Mouse (Mus musculus): ENCODE results near the gene Fbxl19. TPM values are rescaled to one million over a fixed set of nuclear protein-coding genes. Genes with fewer than 3 reads are reported as not detected.
"Not testable (repeated sequence)": the region's sequence is repeated elsewhere in the genome, so short reads cannot be mapped to it uniquely, and the experiment has no call there.

The Fbxl19 gene
- total RNA-seq, 1 experiment from 2014 or later, result 9.2 TPM

GRCm38 (mm10) chr7:127725490-127725889, 18.9 kb upstream of the Fbxl19 start:
- ATAC-seq (ENCODE audit: extremely low read depth, insufficient number of reproducible peaks, low FRiP score, poor library complexity, severe bottlenecking), result no peak

- no peak for ATAC-seq (ENCODE audit: extremely low read depth, insufficient number of reproducible peaks, low FRiP score, poor library complexity, severe bottlenecking)
Measured at GRCm38 (mm10) chr7:127725924-127726323, 18.4 kb upstream of the Fbxl19 start.

DNA sequence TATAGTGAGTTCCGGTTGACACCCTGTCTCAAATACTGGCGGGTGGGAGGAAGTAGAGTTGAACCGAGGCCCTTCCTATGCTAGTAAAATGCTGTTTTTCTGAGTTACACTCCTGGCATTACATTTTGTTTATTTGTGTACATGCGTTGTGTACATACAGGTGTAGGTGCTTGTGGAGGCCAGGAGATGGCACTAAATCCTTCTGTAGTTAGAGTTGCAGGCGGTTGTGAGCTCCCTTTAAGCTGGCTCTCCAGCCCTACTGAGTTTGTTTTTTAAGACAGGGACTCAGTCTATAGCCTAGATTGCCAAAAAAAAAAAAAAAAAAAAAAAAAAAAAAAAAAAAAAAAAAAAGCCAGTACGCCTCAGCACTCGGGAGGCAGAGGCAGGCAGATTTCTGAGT, 16.4 kb upstream of the Fbxl19 start:
- no peak for ATAC-seq (ENCODE audit: extremely low read depth, insufficient number of reproducible peaks, low FRiP score, poor library complexity, severe bottlenecking)

DNA sequence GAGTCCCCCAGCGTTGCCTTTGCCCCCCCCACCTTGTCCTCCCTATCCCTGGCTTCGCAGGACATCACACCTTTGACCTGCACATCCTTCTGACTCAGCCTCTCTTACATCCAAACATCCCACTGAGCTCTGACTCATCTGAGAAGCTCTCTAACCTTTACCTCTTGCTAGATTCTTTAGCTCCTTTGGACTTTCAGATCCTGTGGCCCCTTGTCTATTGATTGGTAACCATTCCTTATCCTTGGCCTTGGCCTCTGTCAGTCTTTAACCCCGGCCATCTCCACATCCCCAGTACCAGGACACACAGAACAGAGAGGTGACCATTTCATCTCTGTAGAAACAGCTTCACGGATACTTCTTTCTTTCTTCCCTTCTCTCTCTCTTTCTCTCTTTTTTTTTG, 14.2 kb upstream of the Fbxl19 start:
- no peak for ATAC-seq (ENCODE audit: extremely low read depth, insufficient number of reproducible peaks, low FRiP score, poor library complexity, severe bottlenecking)

- not testable (repeated sequence) for ATAC-seq (ENCODE audit: extremely low read depth, insufficient number of reproducible peaks, low FRiP score, poor library complexity, severe bottlenecking)
Measured at GRCm38 (mm10) chr7:127732066-127732465, 12.3 kb upstream of the Fbxl19 start, which contains the start of gene Ctf2. Gene Ctf2, minus strand, starts transcription at chr7:127732166.

DNA sequence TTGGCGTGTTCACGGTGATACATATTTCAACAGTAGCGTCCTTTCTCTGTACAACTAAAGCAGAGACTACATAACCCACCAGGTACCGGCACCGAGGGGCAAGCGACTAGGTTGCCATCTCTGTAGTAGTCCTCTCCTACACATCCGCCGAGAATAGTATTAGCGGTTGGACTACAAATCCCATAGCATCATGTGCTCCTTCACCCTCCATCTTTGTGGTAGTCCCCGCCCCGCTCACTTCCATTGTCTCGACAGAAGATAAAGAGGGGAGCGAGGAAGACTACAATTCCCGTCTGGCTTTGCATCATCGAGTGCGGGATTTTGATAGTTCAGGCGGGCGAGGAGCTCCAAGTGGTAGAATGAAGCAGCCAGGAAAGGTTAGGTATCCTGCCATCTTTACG, 908 bp downstream of the Fbxl19 start:
- ATAC-seq (ENCODE audit: extremely low read depth, insufficient number of reproducible peaks, low FRiP score, poor library complexity, severe bottlenecking), result peak; percentile 87

GRCm38 (mm10) chr7:127745652-127746493, 1.5 kb downstream of the Fbxl19 start:
- ATAC-seq (ENCODE audit: extremely low read depth, insufficient number of reproducible peaks, low FRiP score, poor library complexity, severe bottlenecking), result peak; percentile 58

- no peak for ATAC-seq (ENCODE audit: extremely low read depth, insufficient number of reproducible peaks, low FRiP score, poor library complexity, severe bottlenecking)
Measured at GRCm38 (mm10) chr7:127746494-127747491, 2.5 kb downstream of the Fbxl19 start.

- no peak for ATAC-seq (ENCODE audit: extremely low read depth, insufficient number of reproducible peaks, low FRiP score, poor library complexity, severe bottlenecking)
Measured at GRCm38 (mm10) chr7:127747559-127748234, 3.4 kb downstream of the Fbxl19 start.

GRCm38 (mm10) chr7:127748235-127748560, 3.9 kb downstream of the Fbxl19 start:
- ATAC-seq (ENCODE audit: extremely low read depth, insufficient number of reproducible peaks, low FRiP score, poor library complexity, severe bottlenecking), result no peak

DNA sequence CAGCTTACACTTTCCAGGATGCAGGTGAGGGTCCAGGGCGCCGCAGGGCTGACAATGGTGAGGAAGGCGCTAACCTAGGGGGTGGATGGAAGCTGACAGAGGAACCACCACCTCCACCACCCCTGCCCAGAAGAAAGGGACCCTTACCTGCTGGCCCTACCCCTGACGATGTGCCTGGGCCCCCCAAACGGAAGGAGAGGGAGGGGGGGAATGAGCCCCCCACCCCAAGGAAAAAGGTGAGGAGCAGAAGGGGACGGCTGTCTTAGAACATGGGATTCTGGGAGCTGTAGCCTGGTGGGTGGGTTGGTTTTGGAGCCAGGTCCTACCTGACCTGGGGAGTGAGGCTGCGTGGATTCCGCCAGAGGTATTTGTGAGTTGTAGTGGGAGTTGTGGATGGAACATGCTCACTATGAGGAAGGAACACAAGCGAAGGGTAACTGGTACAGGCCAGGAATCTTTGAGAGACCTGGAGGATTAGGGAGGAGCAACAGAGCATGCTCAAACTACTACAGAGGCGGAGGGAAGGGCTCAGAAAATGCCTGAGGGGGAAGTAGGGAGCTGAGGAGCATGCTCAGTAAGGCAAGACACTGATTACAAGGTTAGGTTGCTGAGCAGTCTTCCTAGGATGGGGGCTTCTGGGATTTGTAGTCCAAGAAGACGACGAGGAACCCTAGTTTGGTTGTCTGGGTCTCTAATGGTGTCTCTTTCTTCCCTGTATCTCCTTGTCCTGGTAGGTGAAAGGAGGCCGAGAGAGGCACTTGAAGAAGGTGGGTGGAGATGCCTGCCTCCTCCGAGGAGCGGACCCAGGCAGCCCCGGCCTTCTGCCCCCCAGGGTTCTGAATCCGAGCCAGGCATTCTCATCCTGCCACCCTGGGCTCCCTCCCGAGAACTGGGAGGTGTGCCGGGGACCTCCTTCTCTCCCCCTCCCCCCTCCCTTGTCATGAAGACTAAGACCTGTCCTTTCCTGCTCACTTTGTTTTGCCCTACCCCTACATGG, 6.1 kb downstream of the Fbxl19 start:
- no peak for ATAC-seq (ENCODE audit: extremely low read depth, insufficient number of reproducible peaks, low FRiP score, poor library complexity, severe bottlenecking)

GRCm38 (mm10) chr7:127751619-127752018, 7.3 kb downstream of the Fbxl19 start:
- no peak for ATAC-seq (ENCODE audit: extremely low read depth, insufficient number of reproducible peaks, low FRiP score, poor library complexity, severe bottlenecking)

DNA sequence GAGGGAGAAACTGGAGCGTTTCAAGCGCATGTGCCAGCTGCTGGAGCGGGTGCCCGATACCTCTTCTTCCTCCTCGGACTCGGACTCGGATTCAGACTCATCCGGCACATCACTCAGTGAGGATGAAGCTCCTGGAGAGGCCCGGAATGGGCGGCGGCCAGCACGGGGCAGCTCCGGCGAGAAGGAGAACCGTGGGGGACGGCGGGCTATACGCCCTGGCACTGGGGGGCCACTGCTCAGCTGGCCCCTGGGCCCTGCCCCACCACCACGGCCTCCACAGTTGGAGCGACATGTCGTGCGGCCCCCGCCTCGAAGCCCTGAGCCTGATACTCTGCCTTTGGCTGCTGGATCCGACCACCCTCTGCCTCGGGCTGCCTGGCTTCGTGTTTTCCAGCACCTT, 7.7 kb downstream of the Fbxl19 start:
- ATAC-seq (ENCODE audit: extremely low read depth, insufficient number of reproducible peaks, low FRiP score, poor library complexity, severe bottlenecking), result no peak

- ATAC-seq (ENCODE audit: extremely low read depth, insufficient number of reproducible peaks, low FRiP score, poor library complexity, severe bottlenecking), result no peak
Measured at GRCm38 (mm10) chr7:127753158-127753557, 8.8 kb downstream of the Fbxl19 start.

DNA sequence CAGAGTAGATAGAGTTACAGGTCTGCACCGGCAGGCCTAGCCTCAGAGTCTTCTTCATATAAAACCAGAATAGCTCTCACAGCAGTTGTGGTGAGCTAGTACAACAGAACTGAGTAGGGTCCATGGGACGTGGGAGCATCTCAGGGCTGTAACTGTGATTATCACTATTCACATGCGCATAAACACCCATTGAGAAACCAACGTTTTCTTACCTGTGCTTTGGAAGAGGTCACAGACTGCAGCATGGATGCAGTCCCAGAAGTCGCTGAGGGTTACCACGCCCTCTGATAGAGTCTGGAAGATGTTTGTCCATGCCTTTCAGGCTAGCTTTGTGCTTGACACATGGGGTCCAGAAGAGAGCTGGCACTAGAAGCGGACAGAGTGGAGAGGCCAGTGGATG, 9.4 kb downstream of the Fbxl19 start:
- no peak for ATAC-seq (ENCODE audit: extremely low read depth, insufficient number of reproducible peaks, low FRiP score, poor library complexity, severe bottlenecking)

GRCm38 (mm10) chr7:127759716-127760115, 15.4 kb downstream of the Fbxl19 start:
- ATAC-seq (ENCODE audit: extremely low read depth, insufficient number of reproducible peaks, low FRiP score, poor library complexity, severe bottlenecking), result no peak

DNA sequence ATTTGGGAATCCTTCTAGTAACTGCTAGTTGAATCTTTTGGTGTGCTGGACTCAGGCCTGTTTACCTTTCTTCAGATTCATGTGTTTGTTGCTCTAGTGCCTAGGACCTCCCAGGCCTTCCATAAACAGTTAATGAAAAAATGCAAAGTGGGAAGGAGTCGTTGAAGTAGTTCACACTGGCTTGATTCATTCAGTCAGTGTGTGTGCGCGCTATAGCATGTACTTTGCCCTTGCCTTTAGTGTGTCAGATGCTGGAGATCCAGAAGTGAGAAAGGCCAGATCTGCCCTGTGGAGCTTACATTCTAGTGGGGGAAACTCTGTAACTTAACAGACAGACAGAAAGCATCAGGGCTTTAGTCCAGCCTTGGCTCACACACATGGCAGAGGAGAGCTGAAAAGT, 16.1 kb downstream of the Fbxl19 start:
- ATAC-seq (ENCODE audit: extremely low read depth, insufficient number of reproducible peaks, low FRiP score, poor library complexity, severe bottlenecking), result no peak

- peak; percentile 71 for ATAC-seq (ENCODE audit: extremely low read depth, insufficient number of reproducible peaks, low FRiP score, poor library complexity, severe bottlenecking)
Measured at GRCm38 (mm10) chr7:127761026-127761425, 16.7 kb downstream of the Fbxl19 start.
